Mouse (Mus musculus) cortical plate, adult 2 months (tissue): Measurements from ENCODE around the gene Sh2d4b.

Experiments used
- CTCF ChIP-seq: fragments of 200-500 bp; IDR thresholded peaks from 2 replicates; pipeline ENCODE4 v1.5.1; 2011; ENCODE audit warnings: mild to moderate bottlenecking, control low read depth, low read length; ENCODE audit not compliant: insufficient read depth; ENCODE audit errors: extremely low read depth
- POLR2A ChIP-seq: fragments of 200-500 bp; IDR thresholded peaks from 2 replicates; pipeline ENCODE4 v1.6.1; 2011; ENCODE audit warnings: mild to moderate bottlenecking, low read length, control low read depth; ENCODE audit not compliant: insufficient read depth; ENCODE audit errors: extremely low read depth

DNA sequence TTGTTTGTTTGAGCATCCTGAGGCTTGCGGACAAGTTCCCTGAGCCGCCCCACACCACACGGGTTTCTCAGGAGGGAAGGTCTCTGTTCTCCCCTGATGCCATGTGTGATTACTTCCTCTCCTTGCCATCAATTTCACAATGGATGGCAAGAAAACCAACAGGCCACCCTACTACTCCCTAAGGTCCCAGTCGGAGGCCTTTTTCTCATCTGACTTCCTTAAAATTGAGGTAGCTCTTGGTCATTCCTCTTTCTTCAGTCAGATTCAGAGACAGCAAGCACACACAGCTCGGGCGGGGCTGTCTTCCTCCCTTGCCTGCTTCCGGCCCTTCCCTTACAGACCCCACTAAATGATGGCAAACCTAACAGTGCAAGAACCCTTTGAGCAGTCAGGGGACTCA, 26.5 kb upstream of the Sh2d4b start:
- TF ChIP-seq POLR2A (no peak), CTCF (no peak)
